8 mouse cellular contexts compared by ENCODE assay signal in the genomic region with DNA sequence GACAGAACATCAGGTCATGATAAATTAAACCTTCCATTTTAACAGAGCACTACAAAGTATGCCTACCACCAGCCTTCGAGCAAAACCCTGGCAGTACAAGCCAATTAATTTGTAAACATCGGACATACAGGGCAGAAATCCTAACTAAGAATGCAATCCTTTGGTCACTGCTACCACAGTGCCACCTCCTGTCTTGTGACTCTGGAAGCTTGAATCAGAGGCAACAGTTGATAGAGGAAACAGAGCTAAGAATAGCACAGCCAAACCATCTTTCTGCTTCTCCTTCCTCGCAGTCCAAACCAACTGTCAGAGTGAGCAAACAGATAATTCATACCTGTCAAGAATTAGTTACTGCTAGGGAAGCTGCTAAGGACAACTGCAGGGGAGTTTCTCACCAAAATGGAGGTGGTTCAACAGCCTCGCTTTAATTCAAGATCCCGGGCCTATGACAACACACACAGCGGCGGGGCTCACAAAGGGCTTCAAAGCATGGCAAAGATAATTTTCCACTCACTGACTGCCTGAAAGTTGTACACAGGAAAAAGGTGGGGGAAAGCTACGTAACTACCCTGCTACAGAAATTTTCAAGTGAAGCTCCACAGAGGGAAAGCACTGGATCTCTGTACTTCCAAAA. TPM values are rescaled to one million over a fixed set of nuclear protein-coding genes. Genes with fewer than 3 reads are reported as not detected.
DNase-seq lines count a peak whose midpoint lies in the region; ATAC-seq and TF ChIP-seq lines count a peak whose summit lies in the region.

No protein-coding gene starts in this region.

- no peak for TF ChIP-seq POLR2A in brain, embryonic 14.5 days (IDR thresholded peaks at IDR 0.05; ENCODE audit: borderline replicate concordance, extremely low read depth, insufficient read depth, insufficient read length, poor library complexity, severe bottlenecking)

- TF ChIP-seq CTCF in layer of hippocampus, adult 2 months (conservative IDR thresholded peaks at IDR 0.05) = peak; percentile 69
- peak; percentile 5; the same call in 1 of the 2 replicates for TF ChIP-seq CTCF in brain, embryonic 14.5 days (IDR thresholded peaks at IDR 0.05; ENCODE audit: borderline replicate concordance, extremely low read depth, insufficient read depth, insufficient read length)

- H3K27ac ChIP-seq in layer of hippocampus, adult 2 months = no peak overlapping the region

- no peak overlapping the region for H3K4me3 ChIP-seq in layer of hippocampus, adult 2 months

- ATAC-seq in inflammation-experienced regulatory T-cells, adult 6 months = peak; percentile 87

- no peak for DNase-seq in layer of hippocampus, adult 2 months (ENCODE audit: low spot score in 2 of 2)
- DNase-seq in layer of hippocampus, adult 8-10 months (ENCODE audit: low spot score in 2 of 2) = no peak
- DNase-seq in brain, embryonic 14.5 days (ENCODE audit: low read depth) = peak; percentile 34
- DNase-seq in naive thymus-derived CD4-positive, alpha-beta T cell, adult 2 months (ENCODE audit: low read depth) = peak; percentile 82
- no peak for DNase-seq in testis, postnatal 14 days (ENCODE audit: low spot score)
- no peak for DNase-seq in adrenal gland, postnatal 36 days
- no peak for DNase-seq in frontal cortex, postnatal 36 days (ENCODE audit: low spot score in 2 of 2)

RNA-seq across cellular contexts. Expression of a gene that starts 6.3 kb away (rescaled TPM):
- total RNA-seq in layer of hippocampus, adult 2 months (2021) = not detected
- not detected for total RNA-seq in layer of hippocampus, adult 8-10 months (2022)
- 22.0 and 22.6 TPM in 2 replicates for polyA plus RNA-seq in brain, embryonic 14.5 days (2012; rRNA removed)
- 1 to 10 TPM; 4.6 to 5.2 (median 5.1) TPM for polyA plus RNA-seq in inflammation-experienced regulatory T-cells, adult 6 months (2017; shearing (Covaris generic))
- under 1 TPM; 0.56 to 0.69 TPM for total RNA-seq in adrenal gland, postnatal 36 days (2021)

RNA-seq across cellular contexts. Expression of a gene that starts 55.4 kb away (rescaled TPM):
- total RNA-seq in layer of hippocampus, adult 2 months (2021) = 10 to 100 TPM; 69.9 to 86.9 TPM
- 100 to 1,000 TPM in 1 of 4 experiments, 10 to 100 TPM in 3; 54.1 to 108 (median 82.0) TPM for total RNA-seq in layer of hippocampus, adult 8-10 months (2022)
- polyA plus RNA-seq in brain, embryonic 14.5 days (2012; rRNA removed) = 199 and 246 TPM in 2 replicates
- 10 to 100 TPM; 30.2 to 49.2 (median 34.7) TPM for polyA plus RNA-seq in inflammation-experienced regulatory T-cells, adult 6 months (2017; shearing (Covaris generic))
- 100 to 1,000 TPM in 1 of 2 experiments, 10 to 100 TPM in 1; 53.4 to 103 TPM for total RNA-seq in adrenal gland, postnatal 36 days (2021)

Comparison
In these comparisons a context has a peak if more than half of its experiments do, and no peak if none do; other contexts are left out.
1. DNase-seq: peak in brain, embryonic 14.5 days (single experiment) and naive thymus-derived CD4-positive, alpha-beta T cell, adult 2 months (single experiment); none in layer of hippocampus, adult 2 months (0 of 2), layer of hippocampus, adult 8-10 months (0 of 2), testis, postnatal 14 days (single experiment), adrenal gland, postnatal 36 days (0 of 2) and frontal cortex, postnatal 36 days (0 of 2).